Mouse (Mus musculus): ENCODE data around the gene Zfp810.

DNA sequence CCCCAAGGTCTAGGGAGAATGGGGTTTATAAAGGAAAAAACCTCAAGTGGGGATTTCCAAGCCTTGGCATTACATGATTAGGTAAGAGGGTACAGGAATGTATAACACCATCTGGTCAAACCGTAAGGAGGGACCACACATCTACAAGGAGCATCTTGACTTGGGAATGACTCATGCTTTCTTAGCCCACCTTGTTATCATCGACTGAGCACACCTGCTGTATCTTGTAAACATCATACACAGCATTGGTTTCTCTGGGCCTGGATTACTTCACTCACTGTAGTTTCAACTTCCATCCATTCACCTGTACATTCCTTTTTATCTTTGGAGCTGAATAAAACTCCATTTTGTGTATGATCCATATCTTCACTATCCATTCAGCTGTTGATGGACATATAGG lies 63.2 kb downstream of the Zfp810 start:
- TF ChIP-seq POLR2A (IDR thresholded peaks at IDR 0.05; ENCODE audit: extremely low read depth, insufficient read depth, low read length): no peak
- TF ChIP-seq CTCF (IDR thresholded peaks at IDR 0.05; ENCODE audit: extremely low read depth, insufficient read depth, low read length): no peak
